Mouse (Mus musculus): Measurements from ENCODE around the gene Olfr98. TPM values are rescaled to one million over a fixed set of nuclear protein-coding genes. Genes with fewer than 3 reads are reported as not detected.

The Olfr98 gene
- polyA plus RNA-seq, 3 experiments from 2014 or later, result 0.78 to 5.2 (median 0.99) TPM

Other genes starting within 250 kb of the Olfr98 start
- gene Mog, start 240.4 kb downstream of the Olfr98 start, polyA plus RNA-seq (2017; shearing (Covaris generic)), result not detected
- gene Gabbr1, start 217.8 kb downstream of the Olfr98 start, polyA plus RNA-seq (2017; shearing (Covaris generic)), result 1 to 10 TPM; 4.1 to 8.0 (median 7.4) TPM
- gene Olfr90, start 175.2 kb downstream of the Olfr98 start, polyA plus RNA-seq (2017; shearing (Covaris generic)), result under 1 TPM in 2 of 3 experiments, not detected in 1; 0.16 to 0.20 TPM
- gene Olfr91, start 165.5 kb downstream of the Olfr98 start, polyA plus RNA-seq (2017; shearing (Covaris generic)), result under 1 TPM in 1 of 3 experiments, not detected in 2; 0.15 TPM
- not detected for gene Olfr92, start 143.7 kb downstream of the Olfr98 start, polyA plus RNA-seq (2017; shearing (Covaris generic))
- gene Olfr93, start 102.3 kb downstream of the Olfr98 start, polyA plus RNA-seq (2017; shearing (Covaris generic)), result not detected
- 1 to 10 TPM in 1 of 3 experiments, under 1 TPM in 1, not detected in 1; 0.62 to 1.6 TPM for gene Ubd, start 69.9 kb downstream of the Olfr98 start, polyA plus RNA-seq (2017; shearing (Covaris generic))
- gene Olfr94, start 62.8 kb downstream of the Olfr98 start, polyA plus RNA-seq (2017; shearing (Covaris generic)), result not detected
- gene Olfr95, start 50.6 kb downstream of the Olfr98 start, polyA plus RNA-seq (2017; shearing (Covaris generic)), result not detected
- gene Olfr96, start 43.6 kb downstream of the Olfr98 start, polyA plus RNA-seq (2017; shearing (Covaris generic)), result not detected
- gene Olfr97, start 26.4 kb downstream of the Olfr98 start, polyA plus RNA-seq (2017; shearing (Covaris generic)), result not detected
- gene H2-M3, start 6.5 kb upstream of the Olfr98 start, polyA plus RNA-seq (2017; shearing (Covaris generic)), result 100 to 1,000 TPM; 125 to 156 (median 125) TPM
- gene Olfr99, start 19.7 kb upstream of the Olfr98 start, polyA plus RNA-seq (2017; shearing (Covaris generic)), result 1 to 10 TPM; 2.7 to 7.2 (median 5.0) TPM
- gene Olfr101, start 40.6 kb upstream of the Olfr98 start, polyA plus RNA-seq (2017; shearing (Covaris generic)), result under 1 TPM in 2 of 3 experiments, not detected in 1; 0.13 to 0.45 TPM
- under 1 TPM in 2 of 3 experiments, not detected in 1; 0.13 to 0.20 TPM for gene Olfr102, start 53.3 kb upstream of the Olfr98 start, polyA plus RNA-seq (2017; shearing (Covaris generic))
- not detected for gene Olfr103, start 75.9 kb upstream of the Olfr98 start, polyA plus RNA-seq (2017; shearing (Covaris generic))
- not detected for gene Olfr104-ps, start 95.8 kb upstream of the Olfr98 start, polyA plus RNA-seq (2017; shearing (Covaris generic))
- not detected for gene Olfr105-ps, start 115.3 kb upstream of the Olfr98 start, polyA plus RNA-seq (2017; shearing (Covaris generic))
- gene Olfr106-ps, start 126.6 kb upstream of the Olfr98 start, polyA plus RNA-seq (2017; shearing (Covaris generic)), result not detected
- gene Olfr107, start 135.5 kb upstream of the Olfr98 start, polyA plus RNA-seq (2017; shearing (Covaris generic)), result under 1 TPM in 1 of 3 experiments, not detected in 2; 0.17 TPM
- gene Olfr108, start 181.7 kb upstream of the Olfr98 start, polyA plus RNA-seq (2017; shearing (Covaris generic)), result not detected
- gene Olfr109, start 195.2 kb upstream of the Olfr98 start, polyA plus RNA-seq (2017; shearing (Covaris generic)), result not detected
- under 1 TPM in 2 of 3 experiments, not detected in 1; 0.38 to 0.47 TPM for gene H2-M2, start 219.8 kb upstream of the Olfr98 start, polyA plus RNA-seq (2017; shearing (Covaris generic))
- not detected for gene Olfr110, start 228.7 kb upstream of the Olfr98 start, polyA plus RNA-seq (2017; shearing (Covaris generic))
- gene Olfr111, start 244.3 kb upstream of the Olfr98 start, polyA plus RNA-seq (2017; shearing (Covaris generic)), result not detected

Data from inflammation-experienced regulatory T-cells, adult 6 months (primary cell).